Mouse (Mus musculus) layer of hippocampus, postnatal 36 days (tissue): ENCODE data around the gene Fcamr. TPM values are rescaled to one million over a fixed set of nuclear protein-coding genes. Genes with fewer than 3 reads are reported as not detected.

Source experiments
- DNase-seq, 2 experiments: peaks; one replicate each; pipeline ENCODE4 v3.0.0; 2022
- total RNA-seq, 2 experiments: library from RNA; stranded (reverse); gene quantifications; 2 replicates each; pipeline ENCODE4 v1.2.3; 2021

Gene Fcamr
- total RNA-seq, 2 experiments from 2014 or later = not detected

GRCm38 (mm10) chr1:130855723-130856122, 55.0 kb downstream of the Fcamr start:
- DNase-seq = no peak

DNA sequence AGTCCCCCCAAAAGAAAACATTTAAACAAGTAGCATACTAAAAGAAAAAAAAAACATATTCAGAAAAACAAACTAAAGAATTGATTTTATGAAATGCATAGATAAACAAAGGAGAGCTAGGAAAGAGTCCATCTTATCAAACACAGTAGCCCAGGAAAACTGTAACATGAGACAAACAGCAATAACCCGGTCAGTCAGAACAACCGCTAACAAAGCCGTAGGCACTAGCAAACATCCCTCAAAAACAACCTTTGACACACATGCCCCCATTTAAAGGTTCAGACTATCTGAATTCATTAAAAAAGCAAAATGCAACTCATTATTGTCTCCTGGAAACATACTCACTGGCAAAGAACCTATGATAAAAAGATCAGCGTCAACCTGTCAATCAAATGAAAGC, 56.8 kb downstream of the Fcamr start:
- DNase-seq = no peak

DNA sequence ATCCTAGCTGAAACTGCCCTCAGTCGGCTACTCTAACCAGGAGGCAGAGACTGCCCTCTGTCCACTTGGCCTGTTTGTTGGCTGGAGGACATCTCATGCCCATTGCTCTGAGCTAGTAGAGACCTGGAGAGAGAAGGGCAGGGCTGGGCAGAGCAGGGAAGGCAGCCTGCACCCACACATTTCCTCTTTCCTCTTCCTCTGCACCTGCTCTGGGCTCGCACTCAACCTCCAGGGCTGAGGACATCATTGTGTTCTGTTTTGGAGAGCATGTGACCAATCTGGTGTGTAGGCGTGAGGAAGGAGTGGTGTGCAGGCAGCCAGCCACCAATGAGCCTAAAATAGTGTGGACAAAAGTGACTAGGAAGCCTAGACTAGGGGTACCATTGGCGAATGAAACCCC, 63.5 kb downstream of the Fcamr start:
- DNase-seq = no peak

Other genes starting within 250 kb of the Fcamr start
- not detected for gene Zp3r, start 171.3 kb upstream of the Fcamr start, total RNA-seq
- 1 to 10 TPM in 1 of 2 experiments, under 1 TPM in 1; 0.63 to 1.4 TPM for gene C4bp, start 139.3 kb upstream of the Fcamr start, total RNA-seq
- gene Gm29427, start 85.1 kb upstream of the Fcamr start, total RNA-seq = not detected
- 10 to 100 TPM; 18.0 to 18.1 TPM for gene Yod1, start 83.6 kb upstream of the Fcamr start, total RNA-seq
- 10 to 100 TPM; 46.2 to 46.7 TPM for gene Pfkfb2, start 71.6 kb upstream of the Fcamr start, total RNA-seq
- 1 to 10 TPM; 1.3 TPM for gene AA986860, start 68.9 kb upstream of the Fcamr start, total RNA-seq
- gene Pigr, start 25.8 kb downstream of the Fcamr start, total RNA-seq = not detected
- not detected for gene Fcmr, start 64.8 kb downstream of the Fcamr start, total RNA-seq
- not detected for gene Il24, start 86.6 kb downstream of the Fcamr start, total RNA-seq
- gene Il20, start 110.5 kb downstream of the Fcamr start, total RNA-seq = not detected
- gene Il19, start 139.2 kb downstream of the Fcamr start, total RNA-seq = not detected
- gene Il10, start 218.9 kb downstream of the Fcamr start, total RNA-seq = not detected